Mouse (Mus musculus) limb, embryonic 11.5 days (tissue): ENCODE results near the gene Ssbp2. TPM values are rescaled to one million over a fixed set of nuclear protein-coding genes. Genes with fewer than 3 reads are reported as not detected.

Experiments used
- ATAC-seq: fragments of 200-750 bp; cut with Nextera tagmentation; 2 replicates; pipeline ENCODE4 v1.8.0; 2017; ENCODE audit warnings: low read depth; ENCODE audit not compliant: insufficient number of reproducible peaks, low FRiP score, low TSS enrichment
- DNase-seq: peaks from one replicate; pipeline ENCODE4 v3.0.0-alpha.2; 2015; ENCODE audit warnings: low spot score
- H3K27ac ChIP-seq: fragments of 300-500 bp; sonication (generic); replicated peaks from 2 replicates; pipeline ENCODE4 v1.5.1; 2014; ENCODE audit warnings: low read depth, mild to moderate bottlenecking, low read length
- H3K27me3 ChIP-seq: fragments of 300-500 bp; sonication (generic); 2 replicates; pipeline ENCODE4 v1.6.1; 2014; ENCODE audit warnings: mild to moderate bottlenecking, low read length, mixed read lengths; ENCODE audit not compliant: control insufficient read depth, insufficient read depth
- H3K36me3 ChIP-seq: fragments of 300-500 bp; sonication (generic); 2 replicates; pipeline ENCODE4 v1.6.1; 2014; ENCODE audit warnings: mild to moderate bottlenecking, low read length, moderate library complexity, mixed read lengths; ENCODE audit not compliant: control insufficient read depth, insufficient read depth
- H3K4me1 ChIP-seq: fragments of 300-500 bp; sonication (generic); 2 replicates; pipeline ENCODE4 v1.6.1; 2014; ENCODE audit warnings: low read length, mixed read lengths; ENCODE audit not compliant: control insufficient read depth, insufficient read depth
- H3K4me2 ChIP-seq: fragments of 300-500 bp; sonication (generic); 2 replicates; pipeline ENCODE4 v1.6.1; 2014; ENCODE audit warnings: low read depth, mild to moderate bottlenecking, moderate library complexity; ENCODE audit not compliant: severe bottlenecking
- H3K4me3 ChIP-seq: fragments of 300-500 bp; sonication (generic); 2 replicates; pipeline ENCODE4 v1.5.1; 2014; ENCODE audit warnings: low read depth, low read length
- H3K9ac ChIP-seq: fragments of 300-500 bp; sonication (generic); 2 replicates; pipeline ENCODE4 v1.6.1; 2014; ENCODE audit warnings: mild to moderate bottlenecking, low read length
- H3K9me3 ChIP-seq: fragments of 300-500 bp; sonication (generic); 2 replicates; pipeline ENCODE4 v1.6.1; 2016; ENCODE audit warnings: low read length; ENCODE audit not compliant: control insufficient read depth
- WGBS: fragments of 180-500 bp; shearing (Covaris S2); extraction: QIAGEN DNeasy Blood & Tissue Kit; methylation state at CpG from one replicate; pipeline ENCODE4 v1.1.7; 2014; 5-methylcytosine and 5-hydroxymethylcytosine counted together
- polyA plus RNA-seq: library from polyadenylated mRNA; unstranded; fragments of >200 nt; fragmentation: Nextera tagmentation; extraction: Ambion mirVana; gene quantifications from 2 replicates; pipeline ENCODE4 v1.2.1, GENCODE M21; 2014

The Ssbp2 gene
- polyA plus RNA-seq, 1 experiment from 2014 or later = 237 TPM

GRCm38 (mm10) chr13:91635957-91636356, 175.9 kb downstream of the Ssbp2 start:
- Histone ChIP-seq H3K9me3 (no peaks in the 10 kb centered on the region), H3K27me3 (no peaks in the 10 kb centered on the region), H3K4me2 (no peak overlapping the region), H3K36me3 (no peaks in the 10 kb centered on the region), H3K4me3 (no peak overlapping the region), H3K27ac (no peak overlapping the region), H3K4me1 (peaks cover 8% of the 10 kb centered on the region), H3K9ac (no peak overlapping the region)
- DNase-seq = no peak
- WGBS = 83% methylated on average over 2 of the region's 2 CpGs
- ATAC-seq = no peak

GRCm38 (mm10) chr13:91636814-91637213, 176.7 kb downstream of the Ssbp2 start:
- H3K27ac ChIP-seq = no peak overlapping the region
- no peak overlapping the region for H3K4me2 ChIP-seq
- 18% methylated on average over 5 of the region's 5 CpGs for WGBS
- H3K36me3 ChIP-seq = no peaks in the 10 kb centered on the region
- H3K9ac ChIP-seq = no peak overlapping the region
- no peak for ATAC-seq
- H3K4me1 ChIP-seq = peaks cover 9% of the 10 kb centered on the region
- peak; percentile 88 for DNase-seq
- no peaks in the 10 kb centered on the region for H3K9me3 ChIP-seq
- no peaks in the 10 kb centered on the region for H3K27me3 ChIP-seq
- H3K4me3 ChIP-seq = no peak overlapping the region

- DNase-seq (no peak), ATAC-seq (no peak)
- Histone ChIP-seq H3K9me3 (no peaks in the 10 kb centered on the region), H3K4me3 (no peak overlapping the region), H3K36me3 (no peaks in the 10 kb centered on the region), H3K27ac (no peak overlapping the region), H3K4me1 (peaks cover 9% of the 10 kb centered on the region), H3K4me2 (no peak overlapping the region), H3K9ac (no peak overlapping the region), H3K27me3 (no peaks in the 10 kb centered on the region)
- 83% methylated on average over 5 of the region's 5 CpGs for WGBS
Measured at GRCm38 (mm10) chr13:91638836-91639235, 178.8 kb downstream of the Ssbp2 start.

GRCm38 (mm10) chr13:91640219-91640618, 180.1 kb downstream of the Ssbp2 start:
- Histone ChIP-seq H3K36me3 (no peaks in the 10 kb centered on the region), H3K9me3 (no peaks in the 10 kb centered on the region), H3K4me2 (no peak overlapping the region), H3K4me3 (no peak overlapping the region), H3K27ac (no peak overlapping the region), H3K4me1 (peaks cover 9% of the 10 kb centered on the region), H3K27me3 (no peaks in the 10 kb centered on the region), H3K9ac (no peak overlapping the region)
- WGBS = 78% methylated on average over 5 of the region's 5 CpGs
- DNase-seq = no peak
- no peak for ATAC-seq

GRCm38 (mm10) chr13:91648240-91648639, 188.2 kb downstream of the Ssbp2 start:
- no peak overlapping the region for H3K27ac ChIP-seq
- 50% methylated on average over 6 of the region's 6 CpGs for WGBS
- no peaks in the 10 kb centered on the region for H3K9me3 ChIP-seq
- no peak overlapping the region for H3K4me2 ChIP-seq
- no peak for DNase-seq
- no peaks in the 10 kb centered on the region for H3K4me1 ChIP-seq
- no peak for ATAC-seq
- no peak overlapping the region for H3K9ac ChIP-seq
- no peaks in the 10 kb centered on the region for H3K27me3 ChIP-seq
- H3K36me3 ChIP-seq = no peaks in the 10 kb centered on the region
- H3K4me3 ChIP-seq = no peak overlapping the region

GRCm38 (mm10) chr13:91649926-91650325, 189.8 kb downstream of the Ssbp2 start:
- no peaks in the 10 kb centered on the region for H3K4me1 ChIP-seq
- no peak overlapping the region for H3K9ac ChIP-seq
- H3K4me3 ChIP-seq = no peak overlapping the region
- WGBS = 75% methylated on average over 7 of the region's 7 CpGs
- no peak for ATAC-seq
- no peak overlapping the region for H3K27ac ChIP-seq
- no peak overlapping the region for H3K4me2 ChIP-seq
- H3K9me3 ChIP-seq = no peaks in the 10 kb centered on the region
- H3K36me3 ChIP-seq = no peaks in the 10 kb centered on the region
- H3K27me3 ChIP-seq = no peaks in the 10 kb centered on the region
- no peak for DNase-seq

- H3K4me1 ChIP-seq = no peaks in the 10 kb centered on the region
- no peak overlapping the region for H3K4me3 ChIP-seq
- H3K27ac ChIP-seq = no peak overlapping the region
- no peak overlapping the region for H3K4me2 ChIP-seq
- DNase-seq (no peak), ATAC-seq (no peak)
- no peak overlapping the region for H3K9ac ChIP-seq
- WGBS = 91% methylated on average over 5 of the region's 5 CpGs
- H3K9me3 ChIP-seq = no peaks in the 10 kb centered on the region
- H3K27me3 ChIP-seq = no peaks in the 10 kb centered on the region
- H3K36me3 ChIP-seq = no peaks in the 10 kb centered on the region
Measured at GRCm38 (mm10) chr13:91661068-91661795, 201.1 kb downstream of the Ssbp2 start.

GRCm38 (mm10) chr13:91662751-91663150, 202.7 kb downstream of the Ssbp2 start:
- H3K36me3 ChIP-seq = no peaks in the 10 kb centered on the region
- no peak overlapping the region for H3K4me3 ChIP-seq
- H3K27me3 ChIP-seq = no peaks in the 10 kb centered on the region
- no peaks in the 10 kb centered on the region for H3K9me3 ChIP-seq
- H3K27ac ChIP-seq = no peak overlapping the region
- 53% methylated on average over 2 of the region's 2 CpGs for WGBS
- H3K4me1 ChIP-seq = no peaks in the 10 kb centered on the region
- no peak overlapping the region for H3K4me2 ChIP-seq
- no peak for ATAC-seq
- no peak overlapping the region for H3K9ac ChIP-seq
- peak; percentile 46 for DNase-seq

GRCm38 (mm10) chr13:91673241-91673640, 213.2 kb downstream of the Ssbp2 start:
- no peak overlapping the region for H3K4me2 ChIP-seq
- DNase-seq (no peak), ATAC-seq (no peak)
- H3K4me1 ChIP-seq = no peaks in the 10 kb centered on the region
- H3K27ac ChIP-seq = no peak overlapping the region
- H3K4me3 ChIP-seq = no peak overlapping the region
- no peaks in the 10 kb centered on the region for H3K9me3 ChIP-seq
- H3K27me3 ChIP-seq = no peaks in the 10 kb centered on the region
- H3K36me3 ChIP-seq = no peaks in the 10 kb centered on the region
- no peak overlapping the region for H3K9ac ChIP-seq
- whole genome bisulfite sequencing = 80% methylated on average over 3 of the region's 3 CpGs
